Mouse (Mus musculus) kidney, embryonic 15.5 days (tissue): ENCODE results near the gene Rab5b. TPM values are rescaled to one million over a fixed set of nuclear protein-coding genes. Genes with fewer than 3 reads are reported as not detected.
A peak's percentile ranks its signal among the peaks of the same experiment; 100 is the strongest.

Source experiments
- ATAC-seq: fragments of 200-750 bp; cut with Nextera tagmentation; replicated peaks from 2 replicates; pipeline ENCODE4 v1.8.0; 2017; ENCODE audit warnings: moderate TSS enrichment; ENCODE audit not compliant: low FRiP score
- H3K27ac ChIP-seq: fragments of 300-500 bp; sonication (generic); 2 replicates; pipeline ENCODE4 v1.5.1; 2015; ENCODE audit warnings: mild to moderate bottlenecking, inconsistent platforms
- H3K27me3 ChIP-seq: fragments of 300-500 bp; sonication (generic); 2 replicates; pipeline ENCODE4 v1.6.1; 2015; ENCODE audit warnings: inconsistent platforms
- H3K36me3 ChIP-seq: fragments of 300-500 bp; sonication (generic); 2 replicates; pipeline ENCODE4 v1.6.1; 2015; ENCODE audit warnings: inconsistent platforms
- H3K4me1 ChIP-seq: fragments of 300-500 bp; sonication (generic); 2 replicates; pipeline ENCODE4 v1.6.1; 2015; ENCODE audit warnings: inconsistent platforms
- H3K4me2 ChIP-seq: fragments of 300-500 bp; sonication (generic); 2 replicates; pipeline ENCODE4 v1.6.1; 2015; ENCODE audit warnings: moderate library complexity, mild to moderate bottlenecking, inconsistent platforms
- H3K4me3 ChIP-seq: fragments of 300-500 bp; sonication (generic); replicated peaks from 2 replicates; pipeline ENCODE4 v1.5.1; 2015; ENCODE audit warnings: mild to moderate bottlenecking, inconsistent platforms
- H3K9ac ChIP-seq: fragments of 300-500 bp; sonication (generic); 2 replicates; pipeline ENCODE4 v1.6.1; 2015; ENCODE audit warnings: mild to moderate bottlenecking, inconsistent platforms
- H3K9me3 ChIP-seq: fragments of 300-500 bp; sonication (generic); replicated peaks from 2 replicates; pipeline ENCODE4 v1.6.1; 2016; ENCODE audit warnings: inconsistent platforms
- WGBS: fragments of 180-500 bp; shearing (Covaris S2); methylation state at CpG from one replicate; pipeline ENCODE4 v1.1.7; 2015; ENCODE audit warnings: mixed read lengths; 5-methylcytosine and 5-hydroxymethylcytosine counted together
- polyA plus RNA-seq: library from polyadenylated mRNA; unstranded; fragments of >200 nt; fragmentation: Nextera tagmentation; extraction: Ambion mirVana; gene quantifications from 2 replicates; pipeline ENCODE4 v1.2.1, GENCODE M21; 2015

Gene Rab5b
- polyA plus RNA-seq = 71.4 and 72.3 TPM in 2 replicates

DNA sequence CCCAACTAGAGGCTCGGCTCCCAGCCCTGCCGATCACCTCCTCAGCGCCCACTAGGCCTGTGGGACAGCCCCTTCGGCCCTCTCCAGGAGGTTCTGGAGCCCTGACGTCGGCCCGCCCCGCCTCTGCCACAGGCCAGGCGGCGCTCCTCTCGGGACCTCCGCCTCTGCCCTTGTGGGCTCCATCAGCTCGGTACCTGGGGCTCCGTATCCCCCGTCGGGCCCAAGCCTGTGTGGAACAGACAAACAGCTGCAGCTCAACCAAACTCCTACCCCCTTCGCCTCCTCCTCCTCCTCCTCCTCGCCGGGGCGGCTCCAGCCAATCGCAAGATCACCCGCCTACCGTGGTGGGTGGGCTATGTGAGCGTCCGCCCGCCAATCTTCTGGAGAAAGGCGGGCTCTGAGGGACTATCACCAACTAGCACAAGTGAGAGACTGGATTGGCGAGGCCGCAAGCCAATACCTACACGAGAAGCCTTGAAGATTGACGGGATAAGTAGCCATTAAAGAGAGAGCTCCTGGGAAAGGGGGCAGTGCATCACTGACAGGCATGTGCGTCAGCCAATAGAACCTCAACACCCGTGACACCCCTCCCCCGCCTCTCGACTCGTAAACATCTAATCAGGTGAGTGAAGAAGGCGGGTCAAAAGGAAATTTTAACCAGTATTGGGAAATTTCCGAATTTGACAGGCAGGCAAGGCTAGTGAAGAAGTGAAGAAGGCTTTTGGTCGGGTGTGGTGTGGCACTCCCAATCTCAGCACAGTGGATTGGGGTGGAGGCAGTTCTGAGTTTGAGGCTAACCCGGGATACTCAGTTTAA, at the start of gene Rab5b:
Gene Rab5b (minus strand): TSS at position 273 of the 816 bp plus-strand sequence.
- Histone ChIP-seq H3K27me3 (no peaks in the 10 kb centered on the region), H3K4me1 (peaks cover 13% of the 10 kb centered on the region), H3K4me3 (peak within 1 kb of the TSS; percentile 92), H3K36me3 (peaks cover 41% of the 10 kb centered on the region), H3K9me3 (no peaks in the 10 kb centered on the region), H3K9ac (peak within 1 kb of the TSS; percentile 98), H3K4me2 (peak within 1 kb of the TSS; percentile 72), H3K27ac (peak within 1 kb of the TSS; percentile 100)
- ATAC-seq = peak; percentile 99
- WGBS = under 1% methylated on average over 40 of the region's 40 CpGs

DNA sequence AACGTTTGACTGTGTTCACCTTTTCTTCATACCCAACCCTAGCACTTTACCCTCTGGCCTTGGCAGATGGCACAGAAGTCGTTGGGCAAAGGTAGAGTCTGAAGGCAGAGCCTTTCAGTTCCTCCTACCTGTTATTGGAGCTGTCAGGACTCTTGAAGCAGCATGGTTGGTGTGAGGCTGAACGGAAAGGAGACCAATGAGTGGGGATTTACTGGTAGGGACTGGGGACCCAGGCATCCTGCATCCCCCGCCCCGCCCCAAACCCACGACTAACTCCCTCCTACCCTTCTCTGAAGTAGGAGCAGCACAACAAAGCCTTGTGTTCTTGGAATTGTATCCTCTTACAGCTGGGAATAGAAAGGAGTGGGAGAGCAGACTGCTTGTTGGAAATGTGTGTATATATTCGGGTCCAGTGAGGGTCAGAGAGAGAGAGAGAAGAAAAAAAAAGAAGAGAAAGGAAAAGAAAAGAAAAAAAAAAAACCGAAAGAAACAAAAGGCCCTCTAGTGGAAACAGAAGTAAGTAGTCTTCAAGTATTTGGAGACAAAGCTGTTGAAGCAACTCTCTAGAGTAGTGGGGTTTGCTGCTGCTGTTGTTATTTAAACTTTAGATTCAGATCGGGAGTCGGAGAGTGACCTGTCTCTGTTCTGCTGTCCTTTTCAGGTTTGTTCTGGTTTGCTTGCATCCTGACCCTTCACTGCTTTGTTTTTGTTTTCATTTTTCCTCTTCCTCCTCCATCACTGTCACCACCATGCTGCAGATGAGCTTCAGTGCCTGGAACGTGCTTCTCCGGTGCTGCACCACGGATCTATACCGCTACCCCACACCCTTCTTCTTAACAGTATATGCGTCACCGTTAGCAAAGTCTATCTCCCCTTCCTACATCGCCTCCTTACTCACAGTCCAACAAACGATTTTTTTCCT, 48.9 kb upstream of the Rab5b start, which contains the start of gene Dgka:
Gene Dgka (minus strand): TSS at position 176 of the 922 bp plus-strand sequence.
- Histone ChIP-seq H3K9me3 (no peaks in the 10 kb centered on the region), H3K4me2 (peak within 1 kb of the TSS; percentile 94), H3K9ac (peak within 1 kb of the TSS; percentile 71), H3K4me1 (peaks cover 38% of the 10 kb centered on the region), H3K4me3 (peak within 1 kb of the TSS; percentile 68), H3K36me3 (no peaks in the 10 kb centered on the region), H3K27ac (peak within 1 kb of the TSS; percentile 56), H3K27me3 (peaks cover 20% of the 10 kb centered on the region)
- WGBS = 25% methylated on average over 18 of the region's 18 CpGs
- no peak for ATAC-seq

DNA sequence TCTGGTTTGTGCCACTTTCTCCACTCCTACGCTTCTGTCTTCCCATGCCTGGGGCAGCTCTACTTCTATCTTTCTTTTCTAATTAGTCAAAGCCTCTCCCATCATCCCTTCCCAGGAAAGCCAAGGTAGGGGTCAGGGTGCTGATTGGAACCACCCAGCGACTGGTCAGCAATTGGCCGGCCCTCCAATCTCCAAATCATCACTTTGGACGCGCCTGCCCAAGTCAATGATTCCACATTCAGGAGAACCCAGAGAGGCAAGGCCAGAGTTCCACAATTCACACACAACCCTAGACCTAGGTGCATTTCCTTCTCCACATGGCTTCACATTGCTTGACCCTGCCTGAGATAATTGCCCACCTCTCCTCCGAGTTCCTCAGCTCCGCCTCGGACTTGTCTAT, 48.1 kb upstream of the Rab5b start:
- H3K4me3 ChIP-seq = peak overlapping the region; percentile 68
- no peak for ATAC-seq
- H3K27ac ChIP-seq = peak overlapping the region; percentile 54
- H3K9ac ChIP-seq = peak overlapping the region; percentile 71
- peaks cover 31% of the 10 kb centered on the region for H3K4me1 ChIP-seq
- WGBS = 19% methylated on average over 8 of the region's 8 CpGs
- no peaks in the 10 kb centered on the region for H3K9me3 ChIP-seq
- H3K36me3 ChIP-seq = no peaks in the 10 kb centered on the region
- peak overlapping the region; percentile 94 for H3K4me2 ChIP-seq
- H3K27me3 ChIP-seq = peaks cover 20% of the 10 kb centered on the region

DNA sequence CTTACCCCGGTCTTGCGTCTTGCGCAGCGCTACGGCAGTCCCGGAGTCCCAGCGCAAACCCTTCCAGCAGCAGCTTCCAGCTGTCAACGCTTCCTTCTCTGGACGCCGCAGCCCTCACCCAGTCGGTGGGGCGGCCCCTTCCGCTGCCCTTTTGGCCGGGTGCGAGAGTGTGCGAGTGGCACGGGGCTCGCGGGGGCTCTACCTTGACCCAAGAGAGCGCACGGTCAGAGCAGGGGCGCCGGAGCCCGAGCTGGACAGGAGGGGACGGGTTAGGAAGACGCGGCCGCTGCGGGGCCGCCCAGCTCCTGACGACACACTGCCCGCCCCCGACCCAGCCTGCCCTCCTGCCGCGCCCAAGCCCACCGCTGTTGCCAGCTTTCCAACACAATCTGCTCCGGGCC, 47.7 kb upstream of the Rab5b start:
- peak; percentile 50 for ATAC-seq
- peaks cover 20% of the 10 kb centered on the region for H3K27me3 ChIP-seq
- H3K4me1 ChIP-seq = peaks cover 28% of the 10 kb centered on the region
- H3K36me3 ChIP-seq = no peaks in the 10 kb centered on the region
- peak overlapping the region; percentile 68 for H3K4me3 ChIP-seq
- H3K9ac ChIP-seq = peak overlapping the region; percentile 71
- H3K4me2 ChIP-seq = peak overlapping the region; percentile 94
- WGBS = under 1% methylated on average over 37 of the region's 37 CpGs
- peak overlapping the region; percentile 54 for H3K27ac ChIP-seq
- no peaks in the 10 kb centered on the region for H3K9me3 ChIP-seq

DNA sequence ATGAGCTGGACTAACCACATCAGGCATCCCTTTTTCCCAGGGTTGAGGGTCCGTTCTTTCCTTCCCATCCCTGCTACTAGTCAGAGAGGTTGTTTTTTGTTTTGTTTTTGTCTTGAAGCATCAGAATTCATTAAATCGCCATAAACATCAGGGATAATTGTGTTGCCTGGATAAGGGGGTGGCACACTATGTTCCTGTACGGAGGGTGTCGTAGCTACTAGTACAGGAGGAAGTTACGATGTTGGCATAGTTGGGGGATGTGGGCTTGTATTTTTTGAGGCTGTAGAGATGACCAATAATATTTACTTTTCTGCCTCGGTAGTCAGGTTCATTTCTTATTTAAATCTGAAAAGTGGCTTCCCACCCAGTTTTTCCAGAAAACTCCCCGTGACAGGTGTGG, 47.2 kb upstream of the Rab5b start:
- H3K27me3 ChIP-seq = peaks cover 20% of the 10 kb centered on the region
- no peak for ATAC-seq
- H3K9me3 ChIP-seq = no peaks in the 10 kb centered on the region
- peaks cover 28% of the 10 kb centered on the region for H3K4me1 ChIP-seq
- peak overlapping the region; percentile 54; the same call in 1 of the 2 replicates for H3K27ac ChIP-seq
- peak overlapping the region; percentile 71 for H3K9ac ChIP-seq
- 7% methylated on average over 7 of the region's 7 CpGs for WGBS
- H3K4me3 ChIP-seq = peak overlapping the region; percentile 68
- H3K36me3 ChIP-seq = no peaks in the 10 kb centered on the region
- peak overlapping the region; percentile 94 for H3K4me2 ChIP-seq

DNA sequence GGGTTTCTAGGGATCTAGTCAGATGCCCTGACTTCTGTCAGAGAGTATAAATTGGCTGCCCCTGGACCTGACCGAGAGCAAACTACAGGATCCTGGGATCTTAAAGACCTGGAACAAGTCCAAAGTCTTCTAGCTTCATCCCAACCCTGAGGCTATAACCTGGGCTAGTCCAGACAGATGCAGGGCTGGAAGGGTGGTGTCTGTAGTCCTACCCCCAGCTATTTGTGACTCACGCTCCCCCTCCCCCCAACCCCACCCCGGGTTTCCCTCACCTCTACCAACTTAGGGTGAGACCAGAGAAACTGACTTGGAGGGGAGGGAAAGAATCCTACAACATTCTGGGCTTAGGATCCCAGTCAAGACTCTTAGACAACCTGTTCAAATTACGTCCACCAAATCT, 46.6 kb upstream of the Rab5b start:
- Histone ChIP-seq H3K9ac (0 out of 2 replicates have a peak overlapping the region, but pooled peaks have one; percentile 71), H3K4me2 (peak overlapping the region; percentile 94), H3K4me3 (peak overlapping the region; percentile 68; the same call in 1 of the 2 replicates), H3K9me3 (no peaks in the 10 kb centered on the region), H3K27ac (no peak overlapping the region), H3K27me3 (peaks cover 20% of the 10 kb centered on the region), H3K36me3 (no peaks in the 10 kb centered on the region), H3K4me1 (peaks cover 31% of the 10 kb centered on the region)
- no peak for ATAC-seq
- WGBS = 30% methylated on average over 4 of the region's 4 CpGs

DNA sequence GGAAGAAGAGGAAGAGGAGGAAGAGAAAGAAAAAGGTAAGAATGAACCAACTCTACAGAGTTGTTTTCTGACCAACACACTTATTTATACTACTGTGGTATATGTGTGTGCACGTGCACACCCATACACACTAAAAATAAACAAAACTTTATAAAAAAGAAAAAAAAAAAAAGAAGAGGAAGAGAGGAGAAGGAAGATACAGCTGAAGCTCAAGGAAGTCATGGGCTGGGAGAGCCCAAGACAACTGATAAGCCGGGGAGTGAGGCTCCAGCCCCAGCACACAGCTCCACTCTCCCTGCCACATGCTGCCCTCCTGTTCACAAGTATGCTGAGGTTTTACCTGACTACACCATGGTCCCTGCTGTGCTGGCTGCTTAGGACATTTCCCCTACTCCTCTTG, 44.2 kb upstream of the Rab5b start:
- no peak overlapping the region for H3K4me2 ChIP-seq
- peaks cover 34% of the 10 kb centered on the region for H3K4me1 ChIP-seq
- no peak overlapping the region for H3K27ac ChIP-seq
- H3K36me3 ChIP-seq = no peaks in the 10 kb centered on the region
- peaks cover 20% of the 10 kb centered on the region for H3K27me3 ChIP-seq
- WGBS = 59% methylated on average over 2 of the region's 2 CpGs
- H3K9ac ChIP-seq = no peak overlapping the region
- no peak overlapping the region for H3K4me3 ChIP-seq
- no peaks in the 10 kb centered on the region for H3K9me3 ChIP-seq
- no peak for ATAC-seq

DNA sequence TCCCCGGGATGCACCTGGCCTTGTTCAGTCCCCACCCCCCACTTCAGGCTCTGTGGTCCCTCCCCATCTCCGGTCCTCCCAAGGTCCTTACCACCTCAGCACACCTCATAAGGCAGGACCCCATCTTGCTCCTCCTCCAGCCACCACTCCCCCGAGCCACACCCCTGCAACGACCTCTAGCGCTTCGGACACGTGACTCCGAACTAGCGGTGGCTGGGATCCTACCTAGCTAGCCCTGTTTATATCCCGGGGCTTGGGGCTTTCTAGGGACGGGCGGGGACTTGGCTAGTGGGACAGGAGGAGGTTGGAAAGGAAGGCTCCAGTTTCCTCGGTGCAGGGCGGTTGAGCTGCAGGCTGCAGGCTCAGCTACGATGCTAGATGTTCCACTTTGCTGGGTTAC, 41.4 kb upstream of the Rab5b start:
- Histone ChIP-seq H3K9me3 (no peaks in the 10 kb centered on the region), H3K36me3 (no peaks in the 10 kb centered on the region; the same call in 1 of the 2 replicates), H3K4me2 (peak overlapping the region; percentile 58), H3K9ac (0 out of 2 replicates have a peak overlapping the region, but pooled peaks have one; percentile 31), H3K27ac (no peak overlapping the region), H3K4me1 (peaks cover 8% of the 10 kb centered on the region; the same call in 1 of the 2 replicates), H3K4me3 (peak overlapping the region; percentile 27), H3K27me3 (peaks cover 9% of the 10 kb centered on the region)
- 6% methylated on average over 15 of the region's 15 CpGs for WGBS
- ATAC-seq = peak; percentile 83

DNA sequence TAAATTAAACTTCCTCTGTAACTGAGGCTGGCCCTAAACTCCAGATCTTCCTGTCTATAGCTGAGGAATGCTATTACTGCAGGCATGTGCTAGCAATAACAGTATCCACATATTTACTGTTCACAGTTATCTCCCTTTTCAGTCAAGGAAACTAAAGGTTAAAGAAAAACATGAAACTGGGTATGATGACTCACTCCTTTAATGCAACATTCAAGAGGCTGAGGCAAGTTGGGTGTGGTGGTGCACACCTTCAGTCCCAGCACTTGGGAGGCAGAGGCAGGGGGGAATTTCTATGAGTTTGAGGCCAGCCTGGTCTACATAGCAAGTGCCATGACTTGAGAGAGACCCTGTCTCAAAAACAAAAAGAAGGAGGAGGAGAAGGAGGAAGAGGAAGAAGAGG, 35.9 kb upstream of the Rab5b start:
- H3K36me3 ChIP-seq = no peaks in the 10 kb centered on the region; the same call in 1 of the 2 replicates
- H3K27ac ChIP-seq = no peak overlapping the region
- H3K4me2 ChIP-seq = no peak overlapping the region
- no peak overlapping the region for H3K4me3 ChIP-seq
- ATAC-seq = no peak
- H3K9ac ChIP-seq = no peak overlapping the region
- no peaks in the 10 kb centered on the region for H3K9me3 ChIP-seq
- H3K4me1 ChIP-seq = peaks cover 5% of the 10 kb centered on the region
- H3K27me3 ChIP-seq = no peaks in the 10 kb centered on the region

DNA sequence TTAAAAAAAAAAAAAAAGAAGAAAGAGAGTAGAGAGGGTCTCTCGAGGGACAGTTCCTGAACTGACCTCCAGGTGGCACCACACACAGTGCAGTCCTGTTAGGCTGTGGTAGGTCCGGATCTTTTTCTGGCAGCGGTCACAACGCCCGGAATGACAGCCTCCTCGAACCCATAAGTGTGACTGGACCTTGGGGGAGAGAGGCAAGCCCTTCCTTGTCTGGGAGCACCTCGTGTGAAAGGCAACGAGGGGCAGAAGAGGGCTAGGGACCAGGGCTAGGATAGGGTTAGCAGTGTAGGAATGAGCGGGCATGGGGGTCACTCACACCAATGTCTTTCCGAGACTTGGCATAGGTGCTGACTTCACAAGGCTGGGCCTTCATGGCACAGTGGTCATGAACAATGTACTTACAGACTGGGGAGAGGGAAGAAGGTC, 35.0 kb upstream of the Rab5b start:
- Histone ChIP-seq H3K4me3 (no peak overlapping the region), H3K36me3 (no peaks in the 10 kb centered on the region; the same call in 1 of the 2 replicates), H3K9ac (0 out of 2 replicates have a peak overlapping the region, but pooled peaks have one; percentile 7), H3K4me2 (peak overlapping the region; percentile 35; the same call in 1 of the 2 replicates), H3K9me3 (no peaks in the 10 kb centered on the region), H3K4me1 (peaks cover 5% of the 10 kb centered on the region), H3K27me3 (no peaks in the 10 kb centered on the region), H3K27ac (0 out of 2 replicates have a peak overlapping the region, but pooled peaks have one; percentile 13)
- ATAC-seq = peak; percentile 61; the same call in 1 of the 2 replicates
- WGBS = 19% methylated on average over 10 of the region's 10 CpGs

DNA sequence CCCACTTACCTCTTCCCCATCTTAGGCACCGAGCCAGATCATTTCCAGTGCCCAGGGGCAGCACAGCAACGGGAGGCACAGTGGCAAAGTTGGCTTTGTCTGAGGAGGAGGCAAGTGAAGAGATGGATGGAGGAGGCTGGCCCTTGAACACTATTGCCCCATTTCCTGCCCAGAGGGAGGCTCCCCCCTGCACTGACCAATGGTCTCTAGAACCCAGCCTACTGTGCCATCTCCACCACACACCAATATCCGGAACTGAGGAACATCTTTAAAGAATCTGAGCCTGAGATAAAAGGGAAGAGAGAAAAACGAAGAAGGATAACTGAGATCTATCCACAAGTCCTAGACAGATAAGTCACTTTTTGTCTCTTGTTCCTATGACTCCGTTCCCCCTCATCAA, 32.0 kb upstream of the Rab5b start:
- H3K9ac ChIP-seq = no peak overlapping the region
- no peaks in the 10 kb centered on the region for H3K9me3 ChIP-seq
- no peaks in the 10 kb centered on the region; the same call in 1 of the 2 replicates for H3K36me3 ChIP-seq
- no peaks in the 10 kb centered on the region for H3K27me3 ChIP-seq
- peaks cover 5% of the 10 kb centered on the region for H3K4me1 ChIP-seq
- H3K4me3 ChIP-seq = no peak overlapping the region
- H3K4me2 ChIP-seq = no peak overlapping the region
- WGBS = 85% methylated on average over 5 of the region's 5 CpGs
- no peak overlapping the region for H3K27ac ChIP-seq
- ATAC-seq = no peak
